Mouse (Mus musculus): Measurements from ENCODE around the gene Ccnt2. TPM values are rescaled to one million over a fixed set of nuclear protein-coding genes. Genes with fewer than 3 reads are reported as not detected.

The Ccnt2 gene
- total and polyA plus RNA-seq, 3 experiments = 18.1 to 30.8 (median 27.4) TPM

- in situ Hi-C loops (cut with MboI; ENCODE audit: low pct_ligation_motif_present, low pct_unique_long_range_greater_than_20kb, low sequenced_read_pairs) (no loop called here), dilution Hi-C loops (cut with MboI; ENCODE audit: extremely low pct_ligation_motif_present, extremely low pct_unique_long_range_greater_than_20kb, low sequenced_read_pairs) (no loop called here)
- Histone ChIP-seq H3K27me3 (replicated peaks) (no peaks in the 10 kb centered on the region), H3K9me3 (replicated peaks; ENCODE audit: low read length) (no peaks in the 10 kb centered on the region), H3K27ac (ENCODE audit: insufficient read depth, low read depth) (no peak overlapping the region), H3K4me3 (replicated peaks in 1 of 3; ENCODE audit: low read depth in 2 of 3, low read length in 2 of 3, poor library complexity in 1 of 3) (no peak overlapping the region), H3K4me2 (ENCODE audit: insufficient read depth, low read depth, poor library complexity, severe bottlenecking) (no peak overlapping the region), H3K36me3 (replicated peaks in 1 of 2; ENCODE audit: control insufficient read depth in 1 of 2, insufficient read depth in 1 of 2, low read length in 1 of 2) (peaks cover 0 to 9% of the 10 kb centered on the region in 2 experiments), H3K79me2 (replicated peaks; ENCODE audit: control insufficient read depth, extremely low read depth, insufficient read depth, poor library complexity, severe bottlenecking) (no peaks in the 10 kb centered on the region), H3K9ac (ENCODE audit: insufficient read depth, low read depth) (no peak overlapping the region), H3K4me1 (ENCODE audit: control insufficient read depth in 1 of 2, insufficient read depth in 2 of 2) (no peaks in the 10 kb centered on the region)
- TF ChIP-seq UBTF (IDR thresholded peaks at IDR 0.05; ENCODE audit: low read depth, low read length) = no peak
- TF ChIP-seq CTCF (conservative IDR thresholded peaks at IDR 0.05 in 1 of 2, IDR thresholded peaks at IDR 0.05 in 1 of 2; ENCODE audit: low read depth in 2 of 2, low read length in 2 of 2) = no peak
- TF ChIP-seq KAT2A (IDR thresholded peaks at IDR 0.05; ENCODE audit: insufficient replicate concordance, low read length) = no peak
- DNase-seq (ENCODE audit: extremely low read depth) = no peak
Measured at GRCm38 (mm10) chr1:127812929-127813328, 39.0 kb downstream of the Ccnt2 start.

- no peaks in the 10 kb centered on the region for H3K4me1 ChIP-seq (ENCODE audit: control insufficient read depth in 1 of 2, insufficient read depth in 2 of 2)
- no peak for DNase-seq (ENCODE audit: extremely low read depth)
- no peaks in the 10 kb centered on the region for H3K9me3 ChIP-seq (replicated peaks; ENCODE audit: low read length)
- dilution Hi-C loops (cut with MboI; ENCODE audit: extremely low pct_ligation_motif_present, extremely low pct_unique_long_range_greater_than_20kb, low sequenced_read_pairs) = no loop called here
- in situ Hi-C loops (cut with MboI; ENCODE audit: low pct_ligation_motif_present, low pct_unique_long_range_greater_than_20kb, low sequenced_read_pairs) = no loop called here
- no peak overlapping the region for H3K4me3 ChIP-seq (replicated peaks in 1 of 3; ENCODE audit: low read depth in 2 of 3, low read length in 2 of 3, poor library complexity in 1 of 3)
- no peaks in the 10 kb centered on the region for H3K27me3 ChIP-seq (replicated peaks)
- H3K9ac ChIP-seq (ENCODE audit: insufficient read depth, low read depth) = no peak overlapping the region
- no peaks in the 10 kb centered on the region for H3K79me2 ChIP-seq (replicated peaks; ENCODE audit: control insufficient read depth, extremely low read depth, insufficient read depth, poor library complexity, severe bottlenecking)
- no peaks in the 10 kb centered on the region for H3K36me3 ChIP-seq (replicated peaks in 1 of 2; ENCODE audit: control insufficient read depth in 1 of 2, insufficient read depth in 1 of 2, low read length in 1 of 2)
- H3K27ac ChIP-seq (ENCODE audit: insufficient read depth, low read depth) = no peak overlapping the region
- TF ChIP-seq HCFC1 (IDR thresholded peaks at IDR 0.05; ENCODE audit: low read depth, low read length) (no peak), ZKSCAN1 (IDR thresholded peaks at IDR 0.05; ENCODE audit: borderline replicate concordance, low read depth, low read length) (no peak), E2F4 (IDR thresholded peaks at IDR 0.05; ENCODE audit: insufficient replicate concordance, low read depth, low read length) (no peak), MEF2A (IDR thresholded peaks at IDR 0.05; ENCODE audit: borderline replicate concordance, low read depth, low read length) (no peak), MAZ (IDR thresholded peaks at IDR 0.05; ENCODE audit: low read depth, low read length) (no peak), TCF12 (IDR thresholded peaks at IDR 0.05; ENCODE audit: low read depth, low read length) (no peak), PAX5 (IDR thresholded peaks at IDR 0.05; ENCODE audit: low read length) (no peak), POLR2A (IDR thresholded peaks at IDR 0.05; ENCODE audit: low read depth, low read length) (no peak), TBP (conservative IDR thresholded peaks at IDR 0.05; ENCODE audit: low read depth, low read length) (no peak), UBTF (IDR thresholded peaks at IDR 0.05; ENCODE audit: low read depth, low read length) (no peak), NELFE (IDR thresholded peaks at IDR 0.05; ENCODE audit: low read depth, low read length) (no peak), JUND (conservative IDR thresholded peaks at IDR 0.05; ENCODE audit: low read depth, low read length) (no peak), EP300 (IDR thresholded peaks at IDR 0.05; ENCODE audit: low read length) (no peak), CHD2 (IDR thresholded peaks at IDR 0.05; ENCODE audit: low read length) (no peak), KAT2A (IDR thresholded peaks at IDR 0.05; ENCODE audit: insufficient replicate concordance, low read length) (no peak)
- no peak overlapping the region for H3K4me2 ChIP-seq (ENCODE audit: insufficient read depth, low read depth, poor library complexity, severe bottlenecking)
Measured at GRCm38 (mm10) chr1:127816381-127816780, 42.4 kb downstream of the Ccnt2 start.

Measured in CH12.LX (cell line).